Mouse (Mus musculus) E14TG2a.4 (cell line): ENCODE measurements around the gene 4930469K13Rik.

ENCODE experiments used
- CTCF ChIP-seq: conservative IDR thresholded peaks from 2 replicates; pipeline ENCODE4 v1.5.1; 2014; ENCODE audit warnings: low read length
- NANOG ChIP-seq: IDR thresholded peaks from 2 replicates; pipeline ENCODE4 v1.6.1; 2014; ENCODE audit warnings: borderline replicate concordance, low read length, mixed read lengths

GRCm38 (mm10) chr11:34049125-34049379 is 49.3 kb downstream of the 4930469K13Rik start:
- no peak for TF ChIP-seq CTCF
- no peak for TF ChIP-seq NANOG
